Comparison of ENCODE assay signal across 22 mouse cellular contexts in the genomic region with DNA sequence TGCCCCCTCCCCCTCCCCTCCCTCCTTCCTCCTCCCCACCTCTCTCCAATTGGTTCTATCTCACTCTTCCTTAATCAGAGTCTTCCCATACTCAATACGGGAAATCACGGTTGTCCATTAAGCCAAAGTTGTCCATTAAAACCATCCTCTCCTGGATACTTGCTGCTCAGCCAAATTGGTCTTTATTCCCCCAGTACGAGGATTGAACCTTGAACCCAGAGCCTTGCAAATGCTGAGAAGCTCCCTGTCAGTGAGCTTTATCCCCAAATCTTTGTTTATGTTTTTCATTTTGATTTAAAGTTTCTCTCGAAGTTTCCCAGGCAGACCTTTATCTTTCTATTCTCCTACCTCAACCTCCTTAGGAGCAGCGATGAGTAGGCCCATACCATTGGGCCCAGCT.
DNase-seq lines count a peak whose midpoint lies in the region; ATAC-seq lines count a peak whose summit lies in the region.
"Had no signal": no experiment of that assay in that cellular context is flagged by ENCODE, and none has a peak within 500 bp of the region (broad histone marks: within the 10 kb centered on the region; RNA-seq: fewer than 3 reads in every experiment).

No protein-coding gene starts in this region.

- no peak overlapping the region for H3K27ac ChIP-seq in midbrain, embryonic 11.5 days (ENCODE audit: low read depth, low read length)
- no peak overlapping the region for H3K27ac ChIP-seq in midbrain, embryonic 15.5 days
- peak overlapping the region; percentile 81; the same call in 1 of the 2 replicates for H3K27ac ChIP-seq in limb, embryonic 13.5 days
- H3K27ac ChIP-seq: heart, adult 2 months; hindbrain, postnatal 0 days; macrophage; neural tube, embryonic 15.5 days had no signal

- H3K27me3 ChIP-seq in midbrain, embryonic 11.5 days (ENCODE audit: control insufficient read depth, insufficient read depth, low read length) = no peaks in the 10 kb centered on the region
- H3K27me3 ChIP-seq in midbrain, embryonic 15.5 days (replicated peaks) = no peaks in the 10 kb centered on the region
- no peaks in the 10 kb centered on the region for H3K27me3 ChIP-seq in limb, embryonic 13.5 days
- H3K27me3 ChIP-seq: intestine, embryonic 15.5 days; neural tube, embryonic 15.5 days had no signal

- H3K9ac ChIP-seq in midbrain, embryonic 11.5 days (ENCODE audit: low read length) = no peak overlapping the region
- no peak overlapping the region for H3K9ac ChIP-seq in midbrain, embryonic 15.5 days
- no peak overlapping the region for H3K9ac ChIP-seq in limb, embryonic 13.5 days
- H3K9ac ChIP-seq: intestine, embryonic 15.5 days; liver, postnatal 0 days; neural tube, embryonic 15.5 days had no signal

- H3K4me2 ChIP-seq in midbrain, embryonic 11.5 days = no peak overlapping the region
- H3K4me2 ChIP-seq in midbrain, embryonic 15.5 days = no peak overlapping the region
- H3K4me2 ChIP-seq in limb, embryonic 13.5 days (replicated peaks) = no peak overlapping the region
- H3K4me2 ChIP-seq: intestine, embryonic 15.5 days; liver, embryonic 11.5 days; neural tube, embryonic 15.5 days had no signal

- ATAC-seq in midbrain, embryonic 11.5 days (ENCODE audit: low FRiP score) = no peak
- no peak for ATAC-seq in midbrain, embryonic 15.5 days (replicated peaks)
- ATAC-seq in limb, embryonic 13.5 days (ENCODE audit: low FRiP score, low read depth) = no peak
- ATAC-seq: forebrain, embryonic 16.5 days; intestine, embryonic 15.5 days; liver, postnatal 0 days had no signal

- H3K4me1 ChIP-seq in midbrain, embryonic 11.5 days (ENCODE audit: control insufficient read depth, insufficient read depth, low read length) = no peaks in the 10 kb centered on the region
- H3K4me1 ChIP-seq in midbrain, embryonic 15.5 days = no peaks in the 10 kb centered on the region
- H3K4me1 ChIP-seq in limb, embryonic 13.5 days = peaks cover 16% of the 10 kb centered on the region
- H3K4me1 ChIP-seq: neural tube, embryonic 15.5 days had no signal

- H3K36me3 ChIP-seq in midbrain, embryonic 11.5 days (ENCODE audit: control insufficient read depth, insufficient read depth, low read length) = no peaks in the 10 kb centered on the region
- H3K36me3 ChIP-seq in midbrain, embryonic 15.5 days (replicated peaks) = no peaks in the 10 kb centered on the region
- H3K36me3 ChIP-seq in limb, embryonic 13.5 days = no peaks in the 10 kb centered on the region
- H3K36me3 ChIP-seq: intestine, embryonic 15.5 days; neural tube, embryonic 15.5 days had no signal

- 88% methylated on average over 5 of the region's 5 CpGs for WGBS in midbrain, embryonic 11.5 days
- 91% methylated on average over 5 of the region's 5 CpGs for WGBS in midbrain, embryonic 15.5 days
- WGBS in limb, embryonic 13.5 days = 89% methylated on average over 5 of the region's 5 CpGs

- H3K4me3 ChIP-seq in midbrain, embryonic 11.5 days (ENCODE audit: low read depth, low read length) = no peak overlapping the region
- no peak overlapping the region for H3K4me3 ChIP-seq in midbrain, embryonic 15.5 days
- H3K4me3 ChIP-seq in limb, embryonic 13.5 days = no peak overlapping the region
- H3K4me3 ChIP-seq: erythroblast, embryonic 14.5 days; heart, adult 2 months; intestine, embryonic 15.5 days; neural tube, embryonic 15.5 days had no signal

- peak; percentile 44 to 55 for DNase-seq in kidney, adult 8-10 months
- DNase-seq in kidney, postnatal 10 days = no peak
- peak; percentile 80 for DNase-seq in midbrain, embryonic 11.5 days (ENCODE audit: low spot score, missing footprints)
- no peak for DNase-seq in adipocyte (ENCODE audit: low spot score)
- DNase-seq: B cell, adult 2 months; cerebellum, postnatal 14 days; heart, adult 2 months; heart, postnatal 14 days; liver, postnatal 0 days; midbrain, embryonic 14.5 days; retina, postnatal 1 day; right cerebral cortex, postnatal 14 days; thymus, postnatal 4 days had no signal

- H3K9me3 ChIP-seq in midbrain, embryonic 11.5 days (ENCODE audit: control insufficient read depth, low read length) = no peaks in the 10 kb centered on the region
- H3K9me3 ChIP-seq in midbrain, embryonic 15.5 days = no peaks in the 10 kb centered on the region
- no peaks in the 10 kb centered on the region for H3K9me3 ChIP-seq in limb, embryonic 13.5 days
- H3K9me3 ChIP-seq: intestine, embryonic 15.5 days; neural tube, embryonic 15.5 days had no signal

Comparison
In these comparisons a context has a peak if more than half of its experiments do, and no peak if none do; other contexts are left out.
1. DNase-seq: peak in kidney, adult 8-10 months (2 of 2) and midbrain, embryonic 11.5 days (single experiment); none in kidney, postnatal 10 days (single experiment) and adipocyte (single experiment).